Mouse (Mus musculus) heart, adult 2 months (tissue): Measurements from ENCODE around the gene Mto1. TPM values are rescaled to one million over a fixed set of nuclear protein-coding genes. Genes with fewer than 3 reads are reported as not detected.

ENCODE experiments used
- DNase-seq, 2 experiments: peaks; one replicate each; pipeline ENCODE4 v3.0.0; 2021
- H3K27ac ChIP-seq: fragments of 200-600 bp; 2 replicates; pipeline ENCODE4 v1.8.1; 2022
- H3K27me3 ChIP-seq: fragments of 200-500 bp; 2 replicates; pipeline ENCODE4 v1.6.1; 2012; ENCODE audit warnings: mild to moderate bottlenecking, low read length, inconsistent platforms, mixed read lengths; ENCODE audit not compliant: control insufficient read depth, insufficient read depth
- H3K36me3 ChIP-seq: fragments of 200-500 bp; 2 replicates; pipeline ENCODE4 v1.6.1; 2012; ENCODE audit warnings: low read length, inconsistent platforms; ENCODE audit not compliant: control insufficient read depth, insufficient read depth
- H3K4me1 ChIP-seq: fragments of 200-500 bp; 2 replicates; pipeline ENCODE4 v1.6.1; 2011; ENCODE audit warnings: low read length; ENCODE audit not compliant: control insufficient read depth, insufficient read depth
- H3K4me3 ChIP-seq: fragments of 200-600 bp; 2 replicates; pipeline ENCODE4 v1.8.1; 2022
- H3K79me2 ChIP-seq: fragments of 200-500 bp; replicated peaks from 2 replicates; pipeline ENCODE4 v1.6.1; 2012; ENCODE audit warnings: mild to moderate bottlenecking, inconsistent platforms, low read length, moderate library complexity, mixed read lengths; ENCODE audit not compliant: control insufficient read depth, insufficient read depth
- H3K9ac ChIP-seq: fragments of 200-500 bp; 2 replicates; pipeline ENCODE4 v1.6.1; 2012; ENCODE audit warnings: low read depth, mild to moderate bottlenecking, control low read depth, inconsistent platforms, low read length, mixed read lengths
- CTCF ChIP-seq: fragments of 200-600 bp; IDR thresholded peaks from 2 replicates; pipeline ENCODE4 v1.8.1; 2022; ENCODE audit warnings: antibody characterized with exemption, mild to moderate bottlenecking, moderate library complexity
- POLR2A ChIP-seq: fragments of 200-500 bp; IDR thresholded peaks from 2 replicates; pipeline ENCODE4 v1.6.1; 2011; ENCODE audit warnings: mild to moderate bottlenecking, low read depth, low read length, control low read depth; ENCODE audit not compliant: insufficient read depth
- WGBS: fragments of 180-500 bp; shearing (Covaris S2); methylation state at CpG from one replicate; pipeline ENCODE4 v1.1.7; 2018; 5-methylcytosine and 5-hydroxymethylcytosine counted together
- intact Hi-C: fragments of 180-260 bp; cut with DNase I; formaldehyde crosslinking; loops from one replicate; pipeline ENCODE4 v1.15.1; 2025
- microRNA-seq, 2 experiments: library from miRNA; unstranded; fragments of <30 nt; microRNA quantifications; one replicate each; pipeline ENCODE4 v1.2.0; 2021
- polyA plus RNA-seq: library from polyadenylated mRNA; depleted of rRNA; stranded (reverse); fragments of >200 nt; gene quantifications from 2 replicates; pipeline ENCODE4 v1.2.3, GENCODE M21; 2012; rRNA removed
- total RNA-seq, 2 experiments: library from RNA; stranded (reverse); gene quantifications; 2 replicates each; pipeline ENCODE4 v1.2.3; 2021

Mto1 gene
- total and polyA plus RNA-seq, 3 experiments, result 15.8 to 27.6 (median 22.5) TPM

DNA sequence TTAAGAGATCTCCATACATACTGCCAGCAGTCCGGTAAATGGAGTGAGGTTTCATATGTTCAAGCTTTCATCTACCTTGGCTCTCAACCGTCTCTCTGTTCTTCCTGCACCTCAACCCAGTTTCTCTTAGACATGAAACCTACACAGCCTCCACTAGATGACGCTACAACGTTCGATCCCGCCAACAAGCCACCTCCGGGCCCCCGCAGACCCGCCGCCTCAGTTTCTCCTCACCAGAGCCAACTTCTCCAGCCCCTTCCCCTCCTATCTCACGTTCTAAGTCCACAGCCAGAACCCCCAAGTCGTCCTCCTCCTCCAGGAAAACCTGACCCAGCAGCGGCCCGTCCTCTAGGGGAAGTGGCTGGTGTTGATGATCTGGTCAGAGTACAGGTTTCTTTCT, 73.7 kb downstream of the Mto1 start:
- DNase-seq, result peak; percentile 26 to 34
- Histone ChIP-seq H3K9ac (peak overlapping the region; percentile 46; the same call in 1 of the 2 replicates), H3K27ac (no peak overlapping the region), H3K4me3 (peak overlapping the region; percentile 44), H3K4me1 (no peaks in the 10 kb centered on the region), H3K36me3 (no peaks in the 10 kb centered on the region), H3K27me3 (0 out of 2 replicates have a peak, but pooled peaks cover 1% of the 10 kb centered on the region), H3K79me2 (no peaks in the 10 kb centered on the region)
- TF ChIP-seq CTCF (peak; percentile 62), POLR2A (no peak)
- intact Hi-C loops, result no loop called here
- 31% methylated on average over 14 of the region's 14 CpGs for WGBS

Small RNAs within 50 kb of the gene (microRNA-seq; reads per million reads assigned to microRNA genes)
- 0 reads per million in 2 experiments for gene Gm26377

Other genes with a start within 250 kb of the Mto1 start
- 1 to 10 TPM; 1.3 to 2.2 TPM for gene Gsta1, start 217.6 kb upstream of the Mto1 start, total RNA-seq
- 0.66 and 2.3 TPM in 2 replicates for gene Gsta1, start 217.6 kb upstream of the Mto1 start, polyA plus RNA-seq
- 1 to 10 TPM; 1.1 to 1.6 TPM for gene Gm3776, start 191.1 kb upstream of the Mto1 start, total RNA-seq
- gene Gm3776, start 191.1 kb upstream of the Mto1 start, polyA plus RNA-seq, result 0.18 and 1.1 TPM in 2 replicates
- under 1 TPM in 1 of 2 experiments, not detected in 1; 0.44 TPM for gene Gm10639, start 158.3 kb upstream of the Mto1 start, total RNA-seq
- gene Gm10639, start 158.3 kb upstream of the Mto1 start, polyA plus RNA-seq, result 0.18 TPM in 1 of 2 replicates, not detected in the other
- not detected for gene Omt2a, start 133.4 kb upstream of the Mto1 start, total RNA-seq
- not detected in 2 replicates for gene Omt2a, start 133.4 kb upstream of the Mto1 start, polyA plus RNA-seq
- gene Omt2b, start 120.6 kb upstream of the Mto1 start, total RNA-seq, result not detected
- not detected in 2 replicates for gene Omt2b, start 120.6 kb upstream of the Mto1 start, polyA plus RNA-seq
- gene Gsta2, start 92.4 kb upstream of the Mto1 start, total RNA-seq, result under 1 TPM; 0.50 to 0.84 TPM
- gene Gsta2, start 92.4 kb upstream of the Mto1 start, polyA plus RNA-seq, result 0.25 TPM in 1 of 2 replicates, not detected in the other
- gene Dppa5a, start 80.0 kb upstream of the Mto1 start, total RNA-seq, result not detected
- gene Dppa5a, start 80.0 kb upstream of the Mto1 start, polyA plus RNA-seq, result not detected in 2 replicates
- gene Ooep, start 69.5 kb upstream of the Mto1 start, total RNA-seq, result not detected
- not detected in 2 replicates for gene Ooep, start 69.5 kb upstream of the Mto1 start, polyA plus RNA-seq
- not detected for gene Ddx43, start 52.4 kb upstream of the Mto1 start, total RNA-seq
- gene Ddx43, start 52.4 kb upstream of the Mto1 start, polyA plus RNA-seq, result not detected in 2 replicates
- under 1 TPM; 0.43 to 0.55 TPM for gene Cgas, start 5.0 kb upstream of the Mto1 start, total RNA-seq
- 0.20 and 0.32 TPM in 2 replicates for gene Cgas, start 5.0 kb upstream of the Mto1 start, polyA plus RNA-seq
- gene Gm17324, start 578 bp downstream of the Mto1 start, total RNA-seq, result not detected
- gene Gm17324, start 578 bp downstream of the Mto1 start, polyA plus RNA-seq, result not detected in 2 replicates
- gene Eef1a1, start 40.9 kb downstream of the Mto1 start, total RNA-seq, result 1,000 to 10,000 TPM in 1 of 2 experiments, 100 to 1,000 TPM in 1; 970 to 1,045 TPM
- 901 and 1,346 TPM in 2 replicates for gene Eef1a1, start 40.9 kb downstream of the Mto1 start, polyA plus RNA-seq
- 1 to 10 TPM; 3.8 to 4.9 TPM for gene Slc17a5, start 139.8 kb downstream of the Mto1 start, total RNA-seq
- 5.1 TPM in 2 replicates for gene Slc17a5, start 139.8 kb downstream of the Mto1 start, polyA plus RNA-seq
- gene Cd109, start 167.3 kb downstream of the Mto1 start, total RNA-seq, result under 1 TPM; 0.77 to 0.89 TPM
- 0.88 and 1.3 TPM in 2 replicates for gene Cd109, start 167.3 kb downstream of the Mto1 start, polyA plus RNA-seq